In genomic region chr6:129234456-129235360, GRCm38 (mm10) we compare ENCODE assay signal across 9 mouse cellular contexts. TPM values are rescaled to one million over a fixed set of nuclear protein-coding genes. Genes with fewer than 3 reads are reported as not detected.
A peak's percentile ranks its signal among the peaks of the same experiment; 100 is the strongest.
DNase-seq lines count a peak whose midpoint lies in the region; ATAC-seq and TF ChIP-seq lines count a peak whose summit lies in the region.
"Had no signal": no experiment of that assay in that cellular context is flagged by ENCODE, and none has a peak within 500 bp of the region (broad histone marks: within the 10 kb centered on the region; RNA-seq: fewer than 3 reads in every experiment).

No protein-coding gene starts in this region.

- no peaks in the 10 kb centered on the region for H3K36me3 ChIP-seq in forebrain, embryonic 14.5 days (ENCODE audit: control insufficient read depth, insufficient read depth, low read length)

- intact Hi-C loops in gastrocnemius, adult 2 months (cut with DNase I) = no loop called here

- no peaks in the 10 kb centered on the region for H3K9me3 ChIP-seq in forebrain, embryonic 14.5 days (replicated peaks; ENCODE audit: control insufficient read depth, low read length)

- WGBS in forebrain, embryonic 14.5 days = 76% methylated on average over 8 of the region's 8 CpGs

- no peaks in the 10 kb centered on the region for H3K4me1 ChIP-seq in forebrain, embryonic 14.5 days (ENCODE audit: control insufficient read depth, insufficient read depth, low read length)

- H3K27me3 ChIP-seq in forebrain, embryonic 14.5 days (replicated peaks; ENCODE audit: control insufficient read depth, insufficient read depth, low read length) = no peaks in the 10 kb centered on the region

- H3K27ac ChIP-seq in gastrocnemius, adult 2 months = peak overlapping the region; percentile 99
- H3K27ac ChIP-seq in forebrain, embryonic 14.5 days (ENCODE audit: low read depth, low read length) = no peak overlapping the region

- H3K9ac ChIP-seq in forebrain, embryonic 14.5 days (ENCODE audit: low read length) = no peak overlapping the region

- peak overlapping the region; percentile 75 for H3K4me3 ChIP-seq in gastrocnemius, adult 2 months
- no peak overlapping the region for H3K4me3 ChIP-seq in forebrain, embryonic 14.5 days (ENCODE audit: low read depth, low read length)

- DNase-seq in gastrocnemius, adult 2 months = peak; percentile 57
- DNase-seq in gastrocnemius, postnatal 4 days (ENCODE audit: low spot score in 2 of 2) = no peak
- peak; percentile 50 for DNase-seq in liver
- DNase-seq in skeletal muscle tissue, adult 2 months (ENCODE audit: low read depth, low spot score) = peak; percentile 56
- no peak for DNase-seq in embryo, embryonic 11 days
- DNase-seq in cerebellum, adult 11-12 months = no peak
- DNase-seq in forebrain, embryonic 14.5 days (ENCODE audit: low spot score) = no peak

- peak; percentile 7 for ATAC-seq in CD4-positive, CD25-positive, alpha-beta regulatory T cell, adult 4 months
- no peak for ATAC-seq in forebrain, embryonic 14.5 days

- H3K4me2 ChIP-seq in forebrain, embryonic 14.5 days (ENCODE audit: low read length) = no peak overlapping the region
- H3K4me2 ChIP-seq: heart, embryonic 11.5 days had no signal

- no peak for TF ChIP-seq CTCF in gastrocnemius, adult 2 months (IDR thresholded peaks at IDR 0.05)

RNA-seq across cellular contexts. Expression of gene Cd69, which starts 40.5 kb away (rescaled TPM):
- total RNA-seq in gastrocnemius, adult 2 months (2021) = not detected
- under 1 TPM; 0.18 to 0.34 TPM for total RNA-seq in gastrocnemius, postnatal 4 days (2021)
- 100 to 1,000 TPM; 220 to 231 TPM for polyA plus RNA-seq in CD4-positive, CD25-positive, alpha-beta regulatory T cell, adult 4 months (2017; shearing (Covaris generic))
- polyA plus RNA-seq in forebrain, embryonic 14.5 days (2014; fragmentation: Nextera tagmentation; extraction: Ambion mirVana) = not detected in 2 replicates
- polyA plus RNA-seq: heart, embryonic 11.5 days had no signal

RNA-seq across cellular contexts. Expression of gene Clec2d, which starts 54.3 kb away (rescaled TPM):
- total RNA-seq in gastrocnemius, adult 2 months (2021) = 100 to 1,000 TPM in 1 of 2 experiments, 10 to 100 TPM in 1; 73.7 to 109 TPM
- total RNA-seq in gastrocnemius, postnatal 4 days (2021) = 10 to 100 TPM; 32.1 to 44.6 TPM
- 10 to 100 TPM in 1 of 2 experiments, 1 to 10 TPM in 1; 7.8 to 11.7 TPM for polyA plus RNA-seq in CD4-positive, CD25-positive, alpha-beta regulatory T cell, adult 4 months (2017; shearing (Covaris generic))
- polyA plus RNA-seq in forebrain, embryonic 14.5 days (2014; fragmentation: Nextera tagmentation; extraction: Ambion mirVana) = not detected in 2 replicates
- polyA plus RNA-seq: heart, embryonic 11.5 days had no signal

Comparison
In these comparisons a context has a peak if more than half of its experiments do, and no peak if none do; other contexts are left out.
1. DNase-seq: peak in gastrocnemius, adult 2 months (single experiment), liver (single experiment) and skeletal muscle tissue, adult 2 months (single experiment); none in gastrocnemius, postnatal 4 days (0 of 2), embryo, embryonic 11 days (single experiment), cerebellum, adult 11-12 months (single experiment) and forebrain, embryonic 14.5 days (single experiment).